Mouse (Mus musculus): ENCODE results near the gene Kctd4.

The Kctd4 gene

DNA sequence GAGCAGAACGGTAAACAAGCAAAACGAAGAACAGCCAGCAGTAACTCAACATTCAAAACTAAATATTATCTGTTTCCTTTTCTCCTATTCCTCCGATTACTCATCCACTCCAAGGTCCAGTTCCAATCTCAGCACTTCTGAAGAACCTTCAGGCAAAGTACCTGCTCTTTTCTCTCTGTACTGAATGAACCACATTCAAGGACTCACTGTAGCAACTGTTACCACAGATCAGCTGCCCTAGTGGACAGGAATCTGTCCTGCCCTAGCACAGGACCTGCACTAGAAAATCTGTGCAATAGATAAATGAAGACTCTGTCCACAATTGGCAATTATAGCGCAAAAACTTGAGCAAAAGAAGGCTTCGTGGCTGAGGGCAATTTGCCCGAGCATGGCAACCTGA, 36.1 kb downstream of the Kctd4 start:
- in situ Hi-C loops (cut with MboI, MseI), result no loop called here

DNA sequence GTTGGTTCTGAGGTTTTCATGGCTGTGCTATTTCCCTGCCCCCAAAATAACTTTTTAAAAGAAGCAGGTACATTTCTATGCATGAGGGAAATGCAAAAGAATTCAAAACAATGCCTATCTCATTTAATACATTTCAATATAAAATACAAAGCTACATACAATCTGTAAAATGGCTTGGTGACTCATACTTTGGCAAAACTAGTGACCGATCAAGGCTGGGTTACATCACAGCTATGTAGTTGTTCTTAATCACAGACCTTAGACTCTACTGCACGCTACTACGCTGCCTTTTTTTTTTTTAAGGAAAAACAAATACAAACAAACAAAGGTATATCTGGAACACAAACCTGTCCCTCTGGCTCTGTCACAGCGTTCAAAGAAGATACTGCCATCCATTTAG, 37.6 kb downstream of the Kctd4 start:
- in situ Hi-C loops (cut with MboI, MseI), result no loop called here

- in situ Hi-C loops (cut with MboI, MseI), result no loop called here
Observed at GRCm38 (mm10) chr14:75998082-75998481, 43.3 kb downstream of the Kctd4 start.

- in situ Hi-C loops (cut with MboI, MseI), result loop anchor here (25.0 kb wide), 1 partner anchor 1861 kb away; no protein-coding TSS in a partner anchor
Observed at GRCm38 (mm10) chr14:76001781-76002180, 47.0 kb downstream of the Kctd4 start.

- in situ Hi-C loops (cut with MboI, MseI), result loop anchor here (25.0 kb wide), 1 partner anchor 1857 kb away; no protein-coding TSS in a partner anchor
Observed at GRCm38 (mm10) chr14:76005011-76005410, 50.2 kb downstream of the Kctd4 start.

- in situ Hi-C loops (cut with MboI, MseI), result loop anchor here (25.0 kb wide), 1 partner anchor 1854 kb away; no protein-coding TSS in a partner anchor
Observed at GRCm38 (mm10) chr14:76008174-76008573, 53.4 kb downstream of the Kctd4 start.

GRCm38 (mm10) chr14:76009185-76009584, 54.4 kb downstream of the Kctd4 start:
- in situ Hi-C loops (cut with MboI, MseI), result loop anchor here (25.0 kb wide), 1 partner anchor 1853 kb away; no protein-coding TSS in a partner anchor

DNA sequence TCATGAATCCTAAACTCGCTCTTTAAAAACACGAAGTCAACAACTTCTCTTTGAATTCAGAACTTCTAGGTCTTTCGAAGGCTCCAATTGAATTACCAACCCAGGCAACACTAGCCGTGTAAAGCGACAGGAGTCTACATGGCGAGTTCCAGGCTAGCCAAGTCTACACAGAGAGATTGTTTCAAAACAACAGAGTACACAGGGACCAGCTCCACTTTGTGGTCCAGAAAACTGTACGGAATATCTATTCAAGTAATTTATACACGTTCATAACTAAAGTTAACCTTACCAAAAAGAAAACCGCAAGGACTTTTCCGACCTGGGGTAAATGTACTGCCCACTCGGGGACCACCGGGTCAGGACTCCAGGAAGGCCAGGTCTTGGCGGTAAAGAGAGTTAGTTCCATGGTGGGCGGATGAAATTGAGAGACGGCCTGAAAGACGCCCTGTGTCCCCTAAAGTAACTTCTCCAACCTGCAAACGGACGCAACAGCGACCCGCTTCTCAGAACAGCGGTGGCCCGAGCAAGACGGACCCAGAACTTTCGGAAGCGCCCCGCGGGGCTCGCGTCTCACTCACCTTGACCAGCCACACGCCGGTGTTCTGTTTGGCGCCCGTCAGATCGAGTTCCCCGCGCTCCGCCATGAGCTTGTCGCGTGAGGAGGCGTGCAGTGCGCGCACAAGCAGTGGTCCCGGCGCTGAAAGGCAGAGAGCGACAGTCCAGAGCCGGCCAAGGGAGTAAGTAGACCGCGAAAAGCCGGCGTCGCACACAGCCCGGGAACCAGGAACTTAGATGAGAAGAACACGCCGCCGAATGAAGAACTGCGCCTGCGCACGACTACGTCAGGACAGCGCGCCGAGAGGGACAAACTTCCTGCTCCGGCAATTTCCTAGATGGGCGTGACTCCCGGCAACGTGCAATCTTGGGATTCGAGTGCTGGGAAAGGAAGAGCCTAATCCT, 55.6 kb downstream of the Kctd4 start, which contains the start of gene Gtf2f2:
TSS of gene Gtf2f2 (minus strand) at position 764 of the 960 bp plus-strand sequence.
- in situ Hi-C loops (cut with MboI, MseI), result loop anchor here (25.0 kb wide), 1 partner anchor 1852 kb away; no protein-coding TSS in a partner anchor

- in situ Hi-C loops (cut with MboI, MseI), result loop anchor here (25.0 kb wide), 1 partner anchor 1851 kb away; no protein-coding TSS in a partner anchor
Observed at GRCm38 (mm10) chr14:76011062-76011457, 56.3 kb downstream of the Kctd4 start.

DNA sequence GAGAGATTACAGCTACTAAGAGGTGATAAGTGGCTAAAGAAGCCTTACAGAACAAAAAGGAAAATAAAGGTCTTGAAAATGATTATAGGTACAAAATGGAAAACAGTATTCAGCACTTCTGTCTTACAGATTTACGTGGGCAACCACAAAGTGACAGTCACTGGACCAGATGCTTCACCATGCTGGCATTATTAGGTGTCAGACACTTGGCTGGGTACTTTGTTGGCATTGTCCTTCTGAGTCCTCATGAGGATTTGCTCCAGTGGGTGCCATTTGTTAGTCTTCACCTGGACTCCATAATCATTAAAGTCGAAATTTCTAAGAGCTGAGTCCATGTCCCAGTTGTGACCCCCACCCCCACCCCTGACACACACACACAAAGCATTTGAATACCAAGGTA, 59.5 kb downstream of the Kctd4 start:
- in situ Hi-C loops (cut with MboI, MseI), result loop anchor here (25.0 kb wide), 1 partner anchor 1848 kb away; no protein-coding TSS in a partner anchor
